Mouse (Mus musculus) left cerebral cortex, postnatal 36 days (tissue): ENCODE results near the gene Rtl8b. TPM values are rescaled to one million over a fixed set of nuclear protein-coding genes. Genes with fewer than 3 reads are reported as not detected.
A peak's percentile ranks its signal among the peaks of the same experiment; 100 is the strongest.
"Not testable (repeated sequence)": the region's sequence is repeated elsewhere in the genome, so short reads cannot be mapped to it uniquely, and the experiment has no call there.

Experiments
- DNase-seq, 2 experiments: peaks; one replicate each; pipeline ENCODE4 v3.0.0; 2021 to 2022; ENCODE audit warnings: low spot score in 2 of 2, mixed read lengths in 1 of 2
- intact Hi-C: fragments of 180-260 bp; cut with DNase I; formaldehyde crosslinking; loops from one replicate; pipeline ENCODE4 v1.15.1; 2025
- total RNA-seq, 2 experiments: library from RNA; stranded (reverse); gene quantifications; 2 replicates each; pipeline ENCODE4 v1.2.3; 2021

The Rtl8b gene
- 100 to 1,000 TPM; 236 to 284 TPM for total RNA-seq

- peak; percentile 79 to 80 for DNase-seq
- intact Hi-C loops: loop anchor here (5.0 kb wide), 1 partner anchor 63 kb away; the partner anchor contains the start of genes Gm14597 and Rtl8c
Measured at GRCm38 (mm10) chrX:53670294-53670693, at the start of gene Rtl8b. TSS of gene Rtl8b (minus strand) at chrX:53670408.

GRCm38 (mm10) chrX:53716323-53717182, 46.3 kb upstream of the Rtl8b start:
- intact Hi-C loops: no loop called here
- DNase-seq: peak; percentile 46 to 60

DNA sequence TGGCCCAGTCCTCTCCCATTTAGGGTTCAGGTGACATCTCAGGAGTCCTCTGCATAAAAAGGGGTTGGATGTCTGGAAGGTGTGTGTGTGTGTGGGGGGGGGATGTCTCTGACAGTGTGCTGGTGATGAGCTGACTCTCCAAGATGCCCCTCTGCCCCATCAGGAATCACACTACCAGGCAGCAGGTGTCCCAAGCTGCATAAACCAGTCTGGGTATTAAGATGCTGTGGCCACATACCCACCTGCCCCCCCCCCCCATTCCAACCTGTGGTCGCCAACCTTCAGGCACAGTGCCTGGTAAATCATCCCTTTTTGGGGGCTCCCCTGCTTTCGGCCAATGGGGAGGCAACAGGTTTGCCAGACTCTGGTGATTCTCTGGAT, 45.7 kb upstream of the Rtl8b start:
- DNase-seq: no peak
- intact Hi-C loops: no loop called here

GRCm38 (mm10) chrX:53702673-53703072, 32.5 kb upstream of the Rtl8b start:
- intact Hi-C loops: no loop called here
- DNase-seq: no peak

- DNase-seq: peak in 1 of 2 experiments; percentile 8
- intact Hi-C loops: no loop called here
Measured at GRCm38 (mm10) chrX:53699225-53699624, 29.0 kb upstream of the Rtl8b start.

- intact Hi-C loops: no loop called here
Measured at GRCm38 (mm10) chrX:53694008-53694777, 24.0 kb upstream of the Rtl8b start.

GRCm38 (mm10) chrX:53693141-53693540, 22.9 kb upstream of the Rtl8b start:
- intact Hi-C loops: no loop called here
- no peak for DNase-seq

More at GRCm38 (mm10) chrX:53694008-53694777, 24.0 kb upstream of the Rtl8b start:
- no peak for DNase-seq

DNA sequence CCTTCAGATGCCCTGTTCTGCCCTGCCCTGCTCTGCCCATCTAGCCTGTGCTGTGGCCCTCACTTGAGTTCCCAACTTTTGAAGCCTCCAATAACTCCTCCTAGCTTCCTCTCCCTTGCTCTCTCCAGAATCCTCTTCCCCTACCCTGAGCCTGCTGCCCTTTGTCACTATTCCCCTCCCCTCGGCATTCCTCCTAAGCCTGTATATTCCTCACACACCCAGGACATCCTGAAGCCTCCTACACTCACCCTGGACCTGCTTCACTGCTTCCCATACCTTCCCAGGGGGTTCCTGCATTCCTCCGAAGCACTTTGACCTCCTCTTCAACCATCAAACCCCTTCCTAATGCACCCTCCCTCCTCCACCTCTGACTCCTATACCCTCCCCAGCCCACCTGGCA, 21.9 kb upstream of the Rtl8b start:
- DNase-seq: no peak
- intact Hi-C loops: no loop called here

DNA sequence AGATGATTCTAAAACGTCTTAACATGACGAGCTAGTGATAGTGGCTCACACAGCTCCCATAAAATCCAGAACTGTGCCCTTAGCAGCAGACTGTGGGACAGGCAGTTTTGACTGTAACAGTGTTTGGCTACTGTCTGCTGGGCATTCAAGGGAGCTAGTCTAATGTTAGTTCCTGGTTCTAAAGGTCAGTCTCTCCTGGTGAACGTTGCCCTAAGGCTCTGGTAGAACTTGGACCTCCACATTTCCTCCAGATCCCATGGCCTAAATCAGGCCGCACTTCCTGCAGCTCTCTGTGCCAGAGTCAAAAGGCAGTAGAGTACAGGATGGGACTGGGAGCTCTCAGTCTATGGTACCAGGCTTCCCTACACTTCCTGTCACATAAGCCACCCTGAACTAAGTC, 14.5 kb upstream of the Rtl8b start:
- intact Hi-C loops, DNase-seq: not testable (repeated sequence)

DNA sequence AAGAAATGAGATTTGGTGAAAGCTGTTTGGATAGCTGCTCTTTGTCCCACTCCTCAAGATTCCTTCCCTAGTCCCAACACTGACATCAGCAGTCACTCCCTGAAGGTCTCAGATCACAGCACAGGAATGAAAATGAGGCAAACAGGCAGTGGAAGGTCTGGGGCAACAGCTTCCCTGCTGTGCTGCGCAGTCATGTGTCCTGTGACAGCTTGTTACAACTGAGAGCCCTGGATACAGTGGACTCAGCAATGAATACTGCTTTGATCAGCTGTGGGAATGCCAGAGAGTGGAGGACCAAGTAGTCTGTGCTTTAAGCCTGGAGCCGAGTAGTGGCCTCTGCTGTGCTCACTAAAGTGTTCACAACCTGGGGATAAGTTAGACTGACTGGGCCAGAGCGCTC, 12.4 kb upstream of the Rtl8b start:
- intact Hi-C loops, DNase-seq: not testable (repeated sequence)

DNA sequence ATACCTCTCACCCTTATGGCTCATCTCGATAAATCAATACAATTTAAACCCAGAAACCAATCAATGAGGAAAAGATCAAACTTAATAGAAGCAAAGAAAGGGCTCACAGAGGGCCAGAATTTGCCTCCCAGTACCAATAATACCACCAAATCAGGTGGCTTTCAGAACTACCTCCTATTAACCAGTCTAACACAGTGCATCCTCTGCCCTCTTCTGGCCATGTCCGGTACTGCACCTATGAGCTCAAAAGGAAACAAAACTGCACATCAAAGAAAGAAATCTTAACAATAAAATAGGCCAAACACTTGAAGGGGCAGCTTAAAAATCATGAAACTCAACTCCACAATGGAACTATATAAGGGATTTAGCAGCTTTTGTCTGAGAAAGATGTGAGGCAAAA, 6.7 kb upstream of the Rtl8b start:
- peak; percentile 27 to 45 for DNase-seq
- intact Hi-C loops: not testable (repeated sequence)

- peak in 1 of 2 experiments; percentile 6 for DNase-seq
- intact Hi-C loops: loop anchor here (5.0 kb wide), 1 partner anchor 63 kb away; the partner anchor contains the start of genes Gm14597 and Rtl8c
Measured at GRCm38 (mm10) chrX:53670696-53671095, 488 bp upstream of the Rtl8b start.

- DNase-seq: not testable (repeated sequence)
Measured at GRCm38 (mm10) chrX:53669557-53670270, 494 bp downstream of the Rtl8b start.

GRCm38 (mm10) chrX:53652917-53653316, 17.3 kb downstream of the Rtl8b start:
- intact Hi-C loops, DNase-seq: not testable (repeated sequence)

More at GRCm38 (mm10) chrX:53669557-53670270, 494 bp downstream of the Rtl8b start:
- intact Hi-C loops: loop anchor here (5.0 kb wide), 1 partner anchor 62 kb away; the partner anchor contains the start of genes Gm14597 and Rtl8c

- intact Hi-C loops: no loop called here
Measured at GRCm38 (mm10) chrX:53645885-53646284, 24.3 kb downstream of the Rtl8b start.

GRCm38 (mm10) chrX:53642980-53643961, 26.9 kb downstream of the Rtl8b start, which contains the start of gene Rtl8a:
TSS of gene Rtl8a (minus strand) at chrX:53643682.
- peak; percentile 53 to 71 for DNase-seq
- intact Hi-C loops: not testable (repeated sequence)

More at GRCm38 (mm10) chrX:53645885-53646284, 24.3 kb downstream of the Rtl8b start:
- no peak for DNase-seq

GRCm38 (mm10) chrX:53642604-53642979, 27.6 kb downstream of the Rtl8b start:
- DNase-seq, intact Hi-C loops: not testable (repeated sequence)

DNA sequence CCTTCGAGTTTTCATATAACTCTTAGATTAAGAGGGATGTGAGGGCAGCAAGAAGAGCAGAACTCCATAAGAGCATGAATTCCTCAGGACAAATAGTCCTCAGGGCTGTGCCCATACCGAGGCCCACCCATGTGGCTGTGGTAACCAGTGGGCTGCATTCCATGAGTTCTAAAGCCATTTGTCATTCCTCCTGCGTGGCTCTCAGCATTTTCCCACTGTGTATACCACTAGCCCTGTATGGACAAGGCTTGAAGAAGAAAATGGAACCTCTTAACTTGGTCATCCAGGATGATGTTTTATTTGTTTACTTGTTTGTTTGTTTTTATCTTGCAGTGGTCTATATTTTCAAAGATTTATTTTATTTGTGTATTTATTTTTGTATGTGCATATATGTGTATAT, 32.1 kb downstream of the Rtl8b start:
- DNase-seq, intact Hi-C loops: not testable (repeated sequence)
